Mouse (Mus musculus) midbrain, embryonic 16.5 days (tissue): ENCODE measurements around the gene Tubb1. TPM values are rescaled to one million over a fixed set of nuclear protein-coding genes. Genes with fewer than 3 reads are reported as not detected.

ENCODE experiments used
- ATAC-seq: fragments of 200-750 bp; cut with Nextera tagmentation; 2 replicates; pipeline ENCODE4 v1.8.0; 2017; ENCODE audit warnings: moderate TSS enrichment
- H3K27ac ChIP-seq: fragments of 300-500 bp; sonication (generic); 2 replicates; pipeline ENCODE4 v1.5.1; 2014; ENCODE audit warnings: mild to moderate bottlenecking, low read length, mixed read lengths
- H3K27me3 ChIP-seq: fragments of 300-500 bp; sonication (generic); 2 replicates; pipeline ENCODE4 v1.6.1; 2014; ENCODE audit warnings: low read depth, low read length, mixed read lengths; ENCODE audit not compliant: control insufficient read depth, insufficient read depth
- H3K36me3 ChIP-seq: fragments of 300-500 bp; sonication (generic); 2 replicates; pipeline ENCODE4 v1.6.1; 2014; ENCODE audit warnings: mild to moderate bottlenecking, low read length, moderate library complexity, mixed read lengths; ENCODE audit not compliant: control insufficient read depth, insufficient read depth
- H3K4me1 ChIP-seq: fragments of 300-500 bp; sonication (generic); 2 replicates; pipeline ENCODE4 v1.6.1; 2014; ENCODE audit warnings: mild to moderate bottlenecking, low read length, mixed read lengths; ENCODE audit not compliant: control insufficient read depth, insufficient read depth
- H3K4me2 ChIP-seq: fragments of 300-500 bp; sonication (generic); 2 replicates; pipeline ENCODE4 v1.6.1; 2014; ENCODE audit warnings: mild to moderate bottlenecking, low read length, mixed read lengths
- H3K4me3 ChIP-seq: fragments of 300-500 bp; sonication (generic); 2 replicates; pipeline ENCODE4 v1.5.1; 2014; ENCODE audit warnings: low read depth, mild to moderate bottlenecking, low read length, moderate library complexity, mixed read lengths
- H3K9ac ChIP-seq: fragments of 300-500 bp; sonication (generic); 2 replicates; pipeline ENCODE4 v1.6.1; 2014; ENCODE audit warnings: low read depth, low read length, mixed read lengths
- H3K9me3 ChIP-seq: fragments of 300-500 bp; sonication (generic); replicated peaks from 2 replicates; pipeline ENCODE4 v1.6.1; 2014; ENCODE audit warnings: mild to moderate bottlenecking, low read length, mixed read lengths; ENCODE audit not compliant: control insufficient read depth, poor library complexity, severe bottlenecking
- WGBS: fragments of 180-500 bp; shearing (Covaris S2); extraction: QIAGEN DNeasy Blood & Tissue Kit; methylation state at CpG from one replicate; pipeline ENCODE4 v1.1.7; 2014; 5-methylcytosine and 5-hydroxymethylcytosine counted together
- polyA plus RNA-seq: library from polyadenylated mRNA; unstranded; fragments of >200 nt; fragmentation: Nextera tagmentation; extraction: Ambion mirVana; gene quantifications from 2 replicates; pipeline ENCODE4 v1.2.1, GENCODE M21; 2015

Tubb1 gene
- polyA plus RNA-seq, 1 experiment from 2014 or later, result 0.43 TPM

DNA sequence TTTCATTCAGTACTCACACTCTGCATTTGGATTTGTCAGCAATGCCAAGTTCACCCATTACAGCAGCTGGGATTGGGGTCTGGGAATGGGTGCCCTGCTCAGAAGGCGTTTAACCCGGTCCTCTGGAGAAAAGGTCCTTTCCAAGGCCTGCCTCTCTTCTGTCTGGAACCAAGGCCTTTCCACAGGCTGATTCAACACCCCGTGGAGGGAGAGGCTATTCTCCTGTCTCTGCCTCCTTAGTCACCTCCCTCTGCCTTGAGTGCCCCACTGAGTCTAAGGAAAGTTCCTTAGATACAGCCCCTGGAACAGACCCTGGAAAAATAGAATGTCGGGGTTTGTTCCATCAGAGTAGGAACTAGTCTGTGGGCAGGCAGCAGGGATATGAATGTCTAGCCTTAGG lies 2.1 kb upstream of the Tubb1 start:
- no peak overlapping the region for H3K9ac ChIP-seq
- H3K36me3 ChIP-seq, result no peaks in the 10 kb centered on the region
- WGBS, result 92% methylated on average over 4 of the region's 4 CpGs
- no peak overlapping the region for H3K4me3 ChIP-seq
- H3K27me3 ChIP-seq, result no peaks in the 10 kb centered on the region
- no peaks in the 10 kb centered on the region for H3K9me3 ChIP-seq
- no peak overlapping the region for H3K4me2 ChIP-seq
- no peak for ATAC-seq
- no peak overlapping the region for H3K27ac ChIP-seq
- H3K4me1 ChIP-seq, result no peaks in the 10 kb centered on the region

- H3K4me3 ChIP-seq, result no peak overlapping the region
- ATAC-seq, result no peak
- H3K27me3 ChIP-seq, result no peaks in the 10 kb centered on the region
- no peaks in the 10 kb centered on the region for H3K36me3 ChIP-seq
- H3K9ac ChIP-seq, result no peak overlapping the region
- no peaks in the 10 kb centered on the region for H3K9me3 ChIP-seq
- H3K4me2 ChIP-seq, result no peak overlapping the region
- no peak overlapping the region for H3K27ac ChIP-seq
- WGBS, result 83% methylated on average over 7 of the region's 7 CpGs
- H3K4me1 ChIP-seq, result no peaks in the 10 kb centered on the region
Observed at GRCm38 (mm10) chr2:174453681-174454080, 3.2 kb downstream of the Tubb1 start.

DNA sequence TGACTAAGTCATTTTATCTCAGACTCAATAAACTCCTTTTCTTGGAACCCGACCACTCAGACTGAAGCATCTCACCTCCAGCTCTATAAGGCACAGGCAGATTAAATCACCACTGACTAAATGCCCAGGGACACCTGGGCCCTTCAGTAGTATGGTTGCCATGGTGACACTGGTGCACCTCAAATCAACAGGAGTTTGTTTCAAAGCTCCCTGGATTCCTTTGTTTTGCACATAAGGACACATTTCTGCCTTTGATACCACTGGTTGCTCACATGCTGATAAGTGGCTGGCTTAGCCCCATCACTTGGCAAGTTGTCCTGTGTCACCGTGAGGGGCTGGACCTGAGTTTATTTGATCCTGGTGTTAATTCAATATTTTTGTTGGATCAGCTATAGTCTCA lies 8.9 kb downstream of the Tubb1 start:
- no peak overlapping the region for H3K27ac ChIP-seq
- H3K4me3 ChIP-seq, result no peak overlapping the region
- no peaks in the 10 kb centered on the region for H3K9me3 ChIP-seq
- peaks cover 7% of the 10 kb centered on the region for H3K4me1 ChIP-seq
- H3K27me3 ChIP-seq, result no peaks in the 10 kb centered on the region
- no peak for ATAC-seq
- WGBS, result 41% methylated on average over 2 of the region's 2 CpGs
- peaks cover 13% of the 10 kb centered on the region; the same call in 1 of the 2 replicates for H3K36me3 ChIP-seq
- H3K4me2 ChIP-seq, result no peak overlapping the region
- H3K9ac ChIP-seq, result no peak overlapping the region

DNA sequence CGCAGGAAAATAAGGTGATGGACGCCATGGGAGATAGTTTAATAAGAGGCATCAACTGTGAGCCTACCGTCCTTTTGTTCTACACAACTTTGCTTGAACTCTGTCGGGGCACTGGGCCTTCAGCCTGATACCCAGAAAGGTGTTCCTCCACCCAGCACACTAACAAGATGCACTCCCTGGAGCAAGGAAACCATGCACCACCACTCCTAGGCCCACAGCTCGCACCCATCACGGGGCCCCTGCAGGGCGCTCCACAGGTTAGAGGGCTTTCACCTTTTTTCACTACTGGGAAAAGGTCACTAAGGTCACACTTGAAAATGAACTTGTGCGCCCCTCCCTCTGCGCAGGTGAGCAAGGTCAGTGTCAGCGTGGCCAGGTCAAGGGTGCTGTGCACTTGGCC lies 12.9 kb downstream of the Tubb1 start:
- H3K9ac ChIP-seq, result peak overlapping the region; percentile 87
- peaks cover 18% of the 10 kb centered on the region for H3K36me3 ChIP-seq
- H3K4me2 ChIP-seq, result peak overlapping the region; percentile 70
- peak overlapping the region; percentile 79 for H3K4me3 ChIP-seq
- peaks cover 7% of the 10 kb centered on the region for H3K4me1 ChIP-seq
- H3K27me3 ChIP-seq, result no peaks in the 10 kb centered on the region
- WGBS, result 35% methylated on average over 10 of the region's 10 CpGs
- ATAC-seq, result peak; percentile 52
- H3K27ac ChIP-seq, result peak overlapping the region; percentile 80
- H3K9me3 ChIP-seq, result no peaks in the 10 kb centered on the region

- Histone ChIP-seq H3K9me3 (no peaks in the 10 kb centered on the region), H3K4me3 (peak within 1 kb of the TSS; percentile 79), H3K36me3 (peaks cover 18% of the 10 kb centered on the region), H3K27ac (peak within 1 kb of the TSS; percentile 80), H3K27me3 (no peaks in the 10 kb centered on the region), H3K4me2 (peak within 1 kb of the TSS; percentile 70), H3K9ac (peak within 1 kb of the TSS; percentile 87), H3K4me1 (peaks cover 7% of the 10 kb centered on the region)
- WGBS, result 2% methylated on average over 48 of the region's 48 CpGs
- ATAC-seq, result peak; percentile 100
Observed at GRCm38 (mm10) chr2:174463789-174464523, 13.5 kb downstream of the Tubb1 start, which contains the start of gene Atp5e. Gene Atp5e (minus strand): TSS chr2:174464105.

DNA sequence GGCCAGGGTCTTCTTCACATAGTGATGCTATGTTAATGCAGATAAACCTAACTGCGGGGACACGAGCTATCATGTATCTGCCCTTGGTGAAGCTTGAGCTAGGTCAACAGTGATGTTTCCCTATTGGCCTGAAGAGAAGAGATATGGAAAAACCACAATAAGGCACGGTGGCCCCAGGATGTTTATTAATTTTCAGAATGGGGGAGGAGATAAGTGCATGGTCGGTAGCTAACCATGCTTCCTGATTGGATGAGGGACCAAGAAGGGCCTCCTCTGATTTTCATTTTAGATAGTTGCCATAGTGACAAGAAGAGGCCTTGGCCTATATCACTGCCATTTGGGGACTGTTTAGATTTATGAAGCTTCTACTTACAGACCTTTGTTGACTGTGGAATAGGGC lies 19.8 kb downstream of the Tubb1 start:
- H3K9me3 ChIP-seq, result no peaks in the 10 kb centered on the region
- H3K4me1 ChIP-seq, result peaks cover 6% of the 10 kb centered on the region; the same call in 1 of the 2 replicates
- H3K27ac ChIP-seq, result no peak overlapping the region
- peaks cover 4% of the 10 kb centered on the region; the same call in 1 of the 2 replicates for H3K36me3 ChIP-seq
- no peaks in the 10 kb centered on the region for H3K27me3 ChIP-seq
- H3K4me2 ChIP-seq, result no peak overlapping the region
- ATAC-seq, result no peak
- H3K9ac ChIP-seq, result no peak overlapping the region
- WGBS, result 89% methylated on average over 4 of the region's 4 CpGs
- no peak overlapping the region for H3K4me3 ChIP-seq

DNA sequence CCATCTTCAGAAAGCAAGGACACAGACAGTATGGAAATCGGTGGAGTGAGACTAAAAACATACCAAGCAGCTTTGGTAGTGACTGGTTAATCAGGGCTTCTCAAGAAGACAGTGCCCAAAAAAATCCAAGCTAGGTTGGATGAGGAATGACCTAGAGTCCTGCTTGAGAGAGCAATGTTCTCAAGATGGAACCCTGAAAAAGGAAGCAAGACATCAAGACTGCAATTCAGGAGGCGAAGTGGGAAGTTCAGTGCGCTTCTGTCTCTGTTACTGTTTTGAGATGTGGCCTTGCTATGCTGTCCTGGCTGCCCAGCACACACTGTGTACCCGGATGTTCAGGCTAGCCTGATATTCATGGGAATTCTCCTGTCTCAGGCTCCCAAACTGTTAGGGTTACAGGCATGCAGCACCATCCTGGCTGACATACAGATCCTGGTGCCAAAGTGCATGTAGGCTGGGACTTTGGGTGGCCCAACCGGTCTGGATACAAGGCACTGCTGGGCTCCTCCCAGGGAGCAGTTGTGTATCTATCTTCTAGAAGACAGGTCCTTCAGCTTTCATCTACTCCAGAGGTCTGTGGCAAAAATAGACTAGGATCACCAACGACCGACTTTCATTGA lies 20.4 kb downstream of the Tubb1 start:
- H3K9me3 ChIP-seq, result no peaks in the 10 kb centered on the region
- WGBS, result 97% methylated on average over 7 of the region's 7 CpGs
- no peak overlapping the region for H3K4me2 ChIP-seq
- H3K4me1 ChIP-seq, result peaks cover 6% of the 10 kb centered on the region; the same call in 1 of the 2 replicates
- no peak for ATAC-seq
- no peak overlapping the region for H3K4me3 ChIP-seq
- H3K27me3 ChIP-seq, result no peaks in the 10 kb centered on the region
- no peak overlapping the region for H3K27ac ChIP-seq
- H3K36me3 ChIP-seq, result peaks cover 4% of the 10 kb centered on the region; the same call in 1 of the 2 replicates
- no peak overlapping the region for H3K9ac ChIP-seq

DNA sequence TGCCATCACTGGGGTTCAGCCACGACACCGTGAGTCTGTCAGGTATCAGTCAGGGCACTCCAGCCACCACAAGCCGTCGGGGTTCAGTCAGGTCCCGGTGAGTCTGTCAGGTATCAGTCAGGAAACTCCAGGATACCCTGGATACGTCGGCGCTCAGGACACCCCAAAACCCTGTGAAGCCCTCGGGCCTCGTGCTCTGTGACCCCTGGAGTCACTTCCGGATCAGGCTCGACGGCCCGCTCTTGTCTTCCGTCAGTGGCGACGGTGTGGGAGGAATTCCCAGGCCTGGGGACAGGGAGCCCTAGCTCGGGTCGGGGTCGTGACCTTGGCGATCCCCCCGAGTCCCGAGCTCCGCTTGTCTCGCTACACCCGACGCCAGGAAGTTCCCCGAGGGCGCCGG lies 21.9 kb downstream of the Tubb1 start:
- H3K4me2 ChIP-seq, result peak overlapping the region; percentile 82
- H3K27ac ChIP-seq, result no peak overlapping the region; the same call in 1 of the 2 replicates
- no peaks in the 10 kb centered on the region for H3K27me3 ChIP-seq
- H3K9me3 ChIP-seq, result no peaks in the 10 kb centered on the region
- peak; percentile 53 for ATAC-seq
- H3K9ac ChIP-seq, result peak overlapping the region; percentile 78
- no peaks in the 10 kb centered on the region for H3K36me3 ChIP-seq
- peak overlapping the region; percentile 83 for H3K4me3 ChIP-seq
- WGBS, result 8% methylated on average over 28 of the region's 30 CpGs
- H3K4me1 ChIP-seq, result peaks cover 6% of the 10 kb centered on the region; the same call in 1 of the 2 replicates
